Mouse (Mus musculus): ENCODE results near the gene Foxj2. TPM values are rescaled to one million over a fixed set of nuclear protein-coding genes. Genes with fewer than 3 reads are reported as not detected.

The Foxj2 gene
- polyA plus RNA-seq, 1 experiment: 9.7 TPM

DNA sequence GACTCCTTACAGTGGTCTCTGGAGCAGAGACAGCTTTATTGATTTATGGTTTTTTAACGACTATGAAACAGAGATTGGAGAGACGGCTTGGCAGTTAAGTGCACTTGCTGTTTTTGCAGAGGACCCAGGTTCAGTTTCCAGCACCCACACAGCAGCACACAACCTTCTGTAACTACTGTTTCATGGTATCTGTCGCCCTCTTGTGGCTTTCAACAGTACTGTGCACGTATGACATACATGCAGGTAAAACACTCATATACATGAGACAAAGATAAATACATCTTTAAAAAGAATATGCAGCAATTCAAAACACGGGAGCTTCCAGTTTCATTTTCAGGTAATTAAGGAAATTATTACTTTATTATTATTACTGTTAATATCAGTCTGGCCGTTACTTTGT lies 42.7 kb downstream of the Foxj2 start:
- Histone ChIP-seq H3K4me2 (ENCODE audit: low read depth) (no peak overlapping the region), H3K79me2 (ENCODE audit: control insufficient read depth, insufficient read depth) (no peaks in the 10 kb centered on the region), H3K27me3 (ENCODE audit: control insufficient read depth, insufficient read depth, insufficient read length) (no peaks in the 10 kb centered on the region), H3K36me3 (ENCODE audit: control insufficient read depth, insufficient read depth) (no peaks in the 10 kb centered on the region), H3K4me3 (no peak overlapping the region), H3ac (ENCODE audit: control insufficient read depth, insufficient read length) (no peak overlapping the region)
- no peak for TF ChIP-seq TCF3 (IDR thresholded peaks at IDR 0.05; ENCODE audit: insufficient read length, low read depth)

DNA sequence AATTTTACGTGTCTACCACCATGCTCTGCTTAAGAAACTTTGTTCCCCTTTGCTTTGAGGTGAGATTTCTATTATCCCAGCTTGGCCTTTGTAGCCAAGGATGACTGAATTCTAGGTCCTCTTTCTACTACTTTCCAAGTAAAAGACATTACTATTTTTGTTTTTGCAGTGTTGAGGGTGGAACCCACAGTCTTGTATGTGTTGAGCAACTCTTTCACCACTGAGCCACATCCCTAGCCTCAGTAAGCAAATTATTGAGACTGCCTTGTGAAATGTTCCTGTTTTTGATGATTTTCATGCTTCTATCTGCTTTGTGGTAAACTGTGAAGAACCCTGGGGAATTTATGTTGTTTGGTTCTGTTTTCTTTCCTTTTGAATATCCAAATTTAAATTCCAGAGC lies 43.2 kb downstream of the Foxj2 start:
- H3K4me2 ChIP-seq (ENCODE audit: low read depth): no peak overlapping the region
- no peaks in the 10 kb centered on the region for H3K79me2 ChIP-seq (ENCODE audit: control insufficient read depth, insufficient read depth)
- H3K27me3 ChIP-seq (ENCODE audit: control insufficient read depth, insufficient read depth, insufficient read length): no peaks in the 10 kb centered on the region
- no peak overlapping the region for H3ac ChIP-seq (ENCODE audit: control insufficient read depth, insufficient read length)
- H3K4me3 ChIP-seq: no peak overlapping the region
- no peaks in the 10 kb centered on the region for H3K36me3 ChIP-seq (ENCODE audit: control insufficient read depth, insufficient read depth)
- no peak for TF ChIP-seq CEBPB (IDR thresholded peaks at IDR 0.05; ENCODE audit: insufficient read depth, poor library complexity, severe bottlenecking)
- no peak for TF ChIP-seq TCF3 (IDR thresholded peaks at IDR 0.05; ENCODE audit: insufficient read length, low read depth)
- no peak for TF ChIP-seq SRF (IDR thresholded peaks at IDR 0.05; ENCODE audit: control insufficient read depth, insufficient read length, low read depth)
- TF ChIP-seq POLR2AphosphoS2 (IDR thresholded peaks at IDR 0.05; ENCODE audit: insufficient read length, low read depth): no peak
- no peak for TF ChIP-seq MYOG (IDR thresholded peaks at IDR 0.05; ENCODE audit: control insufficient read depth in 1 of 3, insufficient read depth in 1 of 3, insufficient read length in 2 of 3, low read depth in 2 of 3)
- TF ChIP-seq MAX (IDR thresholded peaks at IDR 0.05; ENCODE audit: low read depth): no peak

DNA sequence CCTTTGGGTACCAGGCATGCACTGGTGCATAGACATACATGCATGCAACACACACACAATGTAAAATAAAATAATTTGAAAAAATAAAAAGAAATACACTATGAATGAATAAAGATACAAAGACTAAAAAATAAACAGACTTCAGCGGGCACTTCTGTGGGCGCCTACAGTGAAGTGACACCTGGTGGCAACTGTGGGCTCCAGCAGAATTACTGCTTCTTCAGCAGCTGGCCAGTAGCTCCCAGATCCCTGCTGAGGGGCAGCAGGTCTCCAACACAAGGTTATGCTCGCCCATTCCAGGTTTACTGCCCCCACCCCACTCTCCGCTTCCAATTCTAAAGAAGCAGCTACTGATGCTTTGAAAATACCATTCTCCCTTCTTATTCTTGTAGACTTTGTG lies 48.2 kb downstream of the Foxj2 start:
- Histone ChIP-seq H3K27me3 (ENCODE audit: control insufficient read depth, insufficient read depth, insufficient read length) (no peaks in the 10 kb centered on the region), H3K4me3 (no peak overlapping the region), H3K79me2 (ENCODE audit: control insufficient read depth, insufficient read depth) (no peaks in the 10 kb centered on the region), H3K4me2 (ENCODE audit: low read depth) (no peak overlapping the region), H3K36me3 (ENCODE audit: control insufficient read depth, insufficient read depth) (no peaks in the 10 kb centered on the region), H3ac (ENCODE audit: control insufficient read depth, insufficient read length) (no peak overlapping the region)
- TF ChIP-seq POLR2AphosphoS2 (IDR thresholded peaks at IDR 0.05; ENCODE audit: insufficient read length, low read depth): no peak
- TF ChIP-seq USF1 (IDR thresholded peaks at IDR 0.05; ENCODE audit: low read depth): no peak
- TF ChIP-seq REST (IDR thresholded peaks at IDR 0.05; ENCODE audit: insufficient read depth, insufficient read length): no peak
- TF ChIP-seq TCF3 (IDR thresholded peaks at IDR 0.05; ENCODE audit: insufficient read length, low read depth): no peak
- no peak for TF ChIP-seq CEBPB (IDR thresholded peaks at IDR 0.05; ENCODE audit: insufficient read depth, poor library complexity, severe bottlenecking)
- TF ChIP-seq E2F4 (IDR thresholded peaks at IDR 0.05; ENCODE audit: insufficient read depth): no peak
- no peak for TF ChIP-seq MYOD1 (IDR thresholded peaks at IDR 0.05; ENCODE audit: control insufficient read depth in 1 of 3, insufficient read length in 2 of 3, low read depth in 2 of 3)
- TF ChIP-seq TCF12 (IDR thresholded peaks at IDR 0.05; ENCODE audit: insufficient read depth, poor library complexity, severe bottlenecking): no peak
- TF ChIP-seq SRF (IDR thresholded peaks at IDR 0.05; ENCODE audit: control insufficient read depth, insufficient read length, low read depth): no peak
- no peak for TF ChIP-seq POLR2A (IDR thresholded peaks at IDR 0.05; ENCODE audit: insufficient read length, low read depth)
- TF ChIP-seq MYOG (IDR thresholded peaks at IDR 0.05; ENCODE audit: control insufficient read depth in 1 of 3, insufficient read depth in 1 of 3, insufficient read length in 2 of 3, low read depth in 2 of 3): no peak
- no peak for TF ChIP-seq MAX (IDR thresholded peaks at IDR 0.05; ENCODE audit: low read depth)

- H3K4me3 ChIP-seq: peak overlapping the region; percentile 2
- peak overlapping the region; percentile 77 for H3K4me2 ChIP-seq (ENCODE audit: low read depth)
- no peaks in the 10 kb centered on the region for H3K27me3 ChIP-seq (ENCODE audit: control insufficient read depth, insufficient read depth, insufficient read length)
- H3ac ChIP-seq (ENCODE audit: control insufficient read depth, insufficient read length): no peak overlapping the region
- H3K36me3 ChIP-seq (ENCODE audit: control insufficient read depth, insufficient read depth): no peaks in the 10 kb centered on the region
- 0 out of 2 replicates have a peak, but pooled peaks have one; percentile 22 for TF ChIP-seq CEBPB (IDR thresholded peaks at IDR 0.05; ENCODE audit: insufficient read depth, poor library complexity, severe bottlenecking)
- no peak for TF ChIP-seq MYOG (IDR thresholded peaks at IDR 0.05; ENCODE audit: control insufficient read depth in 1 of 3, insufficient read depth in 1 of 3, insufficient read length in 2 of 3, low read depth in 2 of 3)
- H3K79me2 ChIP-seq (ENCODE audit: control insufficient read depth, insufficient read depth): peaks cover 4% of the 10 kb centered on the region
Measured at GRCm38 (mm10) chr6:122869846-122870245, 50.1 kb downstream of the Foxj2 start.

DNA sequence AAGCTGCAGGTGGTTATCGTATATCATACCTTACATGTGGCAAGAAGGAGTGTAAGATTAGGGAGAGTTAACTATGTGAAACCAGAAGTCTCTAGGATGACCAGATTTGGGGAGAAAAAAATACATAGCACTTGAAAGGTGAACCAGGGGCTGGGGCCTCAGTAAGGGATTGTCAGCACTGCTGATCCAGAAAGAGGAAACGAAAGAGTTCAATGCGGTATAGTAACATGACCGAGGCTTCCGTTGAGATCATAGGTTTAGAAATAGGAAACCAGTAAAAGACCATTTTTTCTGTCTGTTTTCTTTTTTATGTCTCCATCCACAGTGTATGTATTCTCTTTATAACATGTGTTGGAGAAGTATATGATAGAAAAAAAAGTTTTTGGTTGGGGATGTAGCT lies 53.1 kb downstream of the Foxj2 start:
- peaks cover 33% of the 10 kb centered on the region for H3K79me2 ChIP-seq (ENCODE audit: control insufficient read depth, insufficient read depth)
- H3K4me3 ChIP-seq: no peak overlapping the region
- H3ac ChIP-seq (ENCODE audit: control insufficient read depth, insufficient read length): no peak overlapping the region
- peaks cover 14% of the 10 kb centered on the region for H3K36me3 ChIP-seq (ENCODE audit: control insufficient read depth, insufficient read depth)
- H3K27me3 ChIP-seq (ENCODE audit: control insufficient read depth, insufficient read depth, insufficient read length): no peaks in the 10 kb centered on the region
- TF ChIP-seq REST (IDR thresholded peaks at IDR 0.05; ENCODE audit: insufficient read depth, insufficient read length): no peak
- no peak for TF ChIP-seq TCF3 (IDR thresholded peaks at IDR 0.05; ENCODE audit: insufficient read length, low read depth)
- TF ChIP-seq CEBPB (IDR thresholded peaks at IDR 0.05; ENCODE audit: insufficient read depth, poor library complexity, severe bottlenecking): no peak
- no peak overlapping the region for H3K4me2 ChIP-seq (ENCODE audit: low read depth)
